Mouse (Mus musculus): ENCODE results near the gene E130116L18Rik. TPM values are rescaled to one million over a fixed set of nuclear protein-coding genes. Genes with fewer than 3 reads are reported as not detected.

E130116L18Rik gene
- not detected in 2 replicates for polyA plus RNA-seq (2014; fragmentation: Nextera tagmentation; extraction: Ambion mirVana)

DNA sequence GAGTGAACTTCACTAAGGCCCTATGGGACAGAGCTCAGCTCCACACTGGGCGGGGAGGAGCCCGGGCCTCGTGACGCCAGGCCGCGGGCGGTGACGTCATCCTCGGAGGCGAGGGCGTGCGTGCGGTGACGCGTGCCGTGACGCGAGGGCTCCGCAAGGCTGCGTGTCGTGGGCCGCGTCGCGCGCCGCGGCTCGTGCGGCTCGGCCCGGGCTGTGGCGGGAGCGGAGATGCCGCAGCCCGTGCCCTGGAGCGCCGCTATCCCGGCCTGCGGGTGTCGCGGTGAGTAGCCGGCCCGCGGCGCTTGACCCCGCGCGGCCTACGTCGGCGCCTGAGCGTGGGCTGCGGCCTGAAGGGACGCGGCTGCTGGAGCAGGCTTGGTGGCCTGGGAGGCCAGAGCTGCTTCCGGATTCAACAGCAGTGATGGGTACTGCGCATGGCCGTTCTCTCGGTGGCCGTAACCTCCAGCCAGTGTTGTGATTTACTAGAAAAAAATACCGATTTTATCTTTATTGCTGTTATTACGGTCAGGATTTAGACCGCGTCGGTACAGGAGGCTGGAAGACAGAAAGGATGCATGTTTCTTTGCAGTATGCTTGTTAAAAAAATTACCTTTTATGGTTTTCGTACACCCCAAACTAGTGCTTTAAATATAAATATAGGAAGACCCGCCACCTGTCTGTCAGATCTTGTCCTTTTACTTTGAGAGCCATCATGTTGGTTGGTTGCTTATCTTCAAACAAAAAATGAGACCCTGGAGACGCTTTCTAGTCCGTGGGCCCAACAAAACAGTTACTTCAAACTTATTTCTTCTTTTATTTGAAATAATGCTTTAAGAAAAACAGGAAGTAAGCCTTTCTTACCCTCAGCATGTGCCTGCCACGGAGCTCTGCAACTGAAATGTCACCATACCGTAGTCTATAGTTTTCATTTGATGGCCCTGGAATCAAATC is at the start of gene E130116L18Rik:
Gene E130116L18Rik, minus strand, starts transcription at position 402 of the 951 bp plus-strand sequence.
- ATAC-seq (ENCODE audit: low FRiP score): peak; percentile 98
- Histone ChIP-seq H3K4me3 (ENCODE audit: low read depth, low read length) (peak within 1 kb of the TSS; percentile 71), H3K9ac (ENCODE audit: low read length) (peak within 1 kb of the TSS; percentile 87), H3K27me3 (ENCODE audit: control insufficient read depth, insufficient read depth, low read length) (no peaks in the 10 kb centered on the region), H3K36me3 (ENCODE audit: control insufficient read depth, insufficient read depth, low read length) (no peaks in the 10 kb centered on the region), H3K9me3 (ENCODE audit: control insufficient read depth, low read length) (no peaks in the 10 kb centered on the region), H3K27ac (ENCODE audit: low read depth, low read length) (no peak within 1 kb of the TSS), H3K4me2 (peak within 1 kb of the TSS; percentile 63), H3K4me1 (ENCODE audit: control insufficient read depth, insufficient read depth, low read length) (peaks cover 6% of the 10 kb centered on the region; the same call in 1 of the 2 replicates)
- DNase-seq (ENCODE audit: low spot score, missing footprints): peak; percentile 99
- 6% methylated on average over 72 of the region's 72 CpGs for WGBS

DNA sequence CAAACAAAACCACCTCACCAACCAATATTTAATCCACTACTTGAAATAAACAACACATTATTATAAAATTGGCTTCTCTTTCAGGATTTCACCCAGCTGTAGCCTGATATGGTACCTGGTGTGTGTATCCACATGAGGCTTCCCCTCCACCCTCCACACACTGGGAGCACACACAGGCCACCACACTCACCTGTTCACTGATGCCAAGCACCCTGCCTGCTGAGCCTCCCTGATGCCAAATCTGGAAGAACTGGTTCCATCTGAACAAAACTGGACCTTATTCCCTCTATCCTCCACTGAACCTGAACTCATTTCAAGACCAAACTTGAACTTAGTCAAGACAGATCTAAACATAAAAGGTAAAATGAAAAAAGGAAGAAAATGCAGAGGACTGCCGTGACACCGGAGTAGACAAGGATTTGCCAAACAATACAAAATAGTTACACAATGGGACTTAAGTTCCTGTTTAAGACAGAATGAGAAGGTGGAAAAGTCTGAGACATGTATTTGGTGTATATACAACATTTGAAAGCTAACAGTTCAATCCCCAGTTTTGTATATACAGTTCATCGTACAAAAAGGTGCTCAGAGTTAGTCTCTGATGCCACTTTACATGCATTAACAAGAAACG is 45.4 kb upstream of the E130116L18Rik start:
- Histone ChIP-seq H3K4me2 (no peak overlapping the region), H3K27me3 (ENCODE audit: control insufficient read depth, insufficient read depth, low read length) (no peaks in the 10 kb centered on the region), H3K4me1 (ENCODE audit: control insufficient read depth, insufficient read depth, low read length) (no peaks in the 10 kb centered on the region), H3K4me3 (ENCODE audit: low read depth, low read length) (no peak overlapping the region), H3K36me3 (ENCODE audit: control insufficient read depth, insufficient read depth, low read length) (peaks cover 9% of the 10 kb centered on the region), H3K27ac (ENCODE audit: low read depth, low read length) (no peak overlapping the region), H3K9ac (ENCODE audit: low read length) (no peak overlapping the region), H3K9me3 (ENCODE audit: control insufficient read depth, low read length) (no peaks in the 10 kb centered on the region)
- DNase-seq (ENCODE audit: low spot score, missing footprints): peak; percentile 66
- WGBS: 94% methylated on average over 4 of the region's 4 CpGs
- ATAC-seq (ENCODE audit: low FRiP score): no peak

DNA sequence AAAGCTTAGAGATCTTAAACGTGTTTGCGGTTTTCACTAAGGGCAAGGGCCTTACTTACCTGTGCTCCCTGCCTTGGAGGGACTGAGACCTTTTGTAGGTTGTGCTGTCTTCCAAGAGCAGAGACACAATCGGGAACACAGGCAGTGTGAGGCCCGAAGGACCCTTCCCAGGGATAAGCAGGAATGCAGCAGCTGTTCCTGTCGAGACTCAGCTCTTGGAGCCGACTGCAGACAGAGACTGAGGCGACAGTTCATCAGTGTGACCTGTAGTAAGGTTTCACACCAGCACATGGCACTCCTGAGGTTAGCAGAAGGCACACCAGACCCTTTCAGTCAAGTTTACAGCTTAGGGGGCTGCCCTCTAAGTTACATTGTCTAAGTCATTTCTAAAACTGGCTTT is 39.3 kb upstream of the E130116L18Rik start:
- H3K36me3 ChIP-seq (ENCODE audit: control insufficient read depth, insufficient read depth, low read length): peaks cover 14% of the 10 kb centered on the region
- H3K4me1 ChIP-seq (ENCODE audit: control insufficient read depth, insufficient read depth, low read length): no peaks in the 10 kb centered on the region
- no peak overlapping the region for H3K4me2 ChIP-seq
- no peak overlapping the region for H3K27ac ChIP-seq (ENCODE audit: low read depth, low read length)
- no peaks in the 10 kb centered on the region for H3K9me3 ChIP-seq (ENCODE audit: control insufficient read depth, low read length)
- 88% methylated on average over 7 of the region's 7 CpGs for WGBS
- H3K27me3 ChIP-seq (ENCODE audit: control insufficient read depth, insufficient read depth, low read length): no peaks in the 10 kb centered on the region
- ATAC-seq (ENCODE audit: low FRiP score) (no peak), DNase-seq (ENCODE audit: low spot score, missing footprints) (peak; percentile 71)
- no peak overlapping the region for H3K4me3 ChIP-seq (ENCODE audit: low read depth, low read length)
- no peak overlapping the region for H3K9ac ChIP-seq (ENCODE audit: low read length)

DNA sequence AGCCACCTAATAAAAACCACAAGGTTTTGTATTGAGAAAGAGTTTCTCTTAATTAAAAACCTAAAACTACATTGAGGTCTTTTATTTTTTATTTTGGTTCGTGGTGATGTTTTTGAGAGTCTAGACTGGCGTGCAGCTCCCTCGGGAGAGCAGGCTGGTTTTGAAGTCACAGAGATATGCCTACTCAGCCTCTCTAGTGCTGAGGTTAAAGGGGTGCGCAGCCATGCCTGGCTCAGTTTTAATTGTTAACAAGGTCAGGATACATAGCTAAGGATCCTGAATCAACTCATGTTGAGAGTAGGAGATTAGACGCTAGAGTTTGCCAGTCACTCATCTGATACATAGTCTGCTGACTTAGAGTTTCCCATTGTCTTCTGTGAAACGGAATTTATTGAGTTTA is 38.5 kb upstream of the E130116L18Rik start:
- Histone ChIP-seq H3K9ac (ENCODE audit: low read length) (no peak overlapping the region), H3K27ac (ENCODE audit: low read depth, low read length) (no peak overlapping the region), H3K9me3 (ENCODE audit: control insufficient read depth, low read length) (no peaks in the 10 kb centered on the region), H3K4me3 (ENCODE audit: low read depth, low read length) (no peak overlapping the region), H3K27me3 (ENCODE audit: control insufficient read depth, insufficient read depth, low read length) (no peaks in the 10 kb centered on the region), H3K4me1 (ENCODE audit: control insufficient read depth, insufficient read depth, low read length) (no peaks in the 10 kb centered on the region), H3K36me3 (ENCODE audit: control insufficient read depth, insufficient read depth, low read length) (peaks cover 14% of the 10 kb centered on the region), H3K4me2 (no peak overlapping the region)
- ATAC-seq (ENCODE audit: low FRiP score) (no peak), DNase-seq (ENCODE audit: low spot score, missing footprints) (peak; percentile 66)
- WGBS: 90% methylated on average over 6 of the region's 6 CpGs

DNA sequence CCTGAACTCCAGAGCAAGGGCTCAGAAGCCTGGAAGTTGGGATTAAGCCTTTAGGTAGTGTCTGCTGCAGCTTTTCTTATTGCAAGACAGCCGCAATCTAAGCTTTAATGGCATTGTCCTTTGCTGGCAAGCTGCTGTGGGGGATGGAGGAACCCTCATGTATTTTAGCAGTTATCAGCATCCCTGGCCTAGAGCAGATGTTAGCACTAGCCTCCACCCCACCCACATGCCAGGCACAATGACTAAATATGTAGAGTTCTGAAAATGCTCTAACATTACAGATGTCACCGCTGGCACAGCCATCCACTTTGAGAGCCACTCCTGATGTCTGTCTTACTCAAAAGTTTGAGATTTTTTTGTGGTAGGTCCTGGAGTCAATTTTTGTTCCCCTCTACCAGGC is 33.7 kb upstream of the E130116L18Rik start:
- peak; percentile 21 for DNase-seq (ENCODE audit: low spot score, missing footprints)
- no peak overlapping the region for H3K4me3 ChIP-seq (ENCODE audit: low read depth, low read length)
- no peak overlapping the region for H3K27ac ChIP-seq (ENCODE audit: low read depth, low read length)
- H3K4me1 ChIP-seq (ENCODE audit: control insufficient read depth, insufficient read depth, low read length): no peaks in the 10 kb centered on the region
- ATAC-seq (ENCODE audit: low FRiP score): no peak
- WGBS: 87% methylated on average over 2 of the region's 2 CpGs
- H3K4me2 ChIP-seq: no peak overlapping the region
- peaks cover 10% of the 10 kb centered on the region for H3K36me3 ChIP-seq (ENCODE audit: control insufficient read depth, insufficient read depth, low read length)
- no peaks in the 10 kb centered on the region for H3K9me3 ChIP-seq (ENCODE audit: control insufficient read depth, low read length)
- no peak overlapping the region for H3K9ac ChIP-seq (ENCODE audit: low read length)
- no peaks in the 10 kb centered on the region for H3K27me3 ChIP-seq (ENCODE audit: control insufficient read depth, insufficient read depth, low read length)

DNA sequence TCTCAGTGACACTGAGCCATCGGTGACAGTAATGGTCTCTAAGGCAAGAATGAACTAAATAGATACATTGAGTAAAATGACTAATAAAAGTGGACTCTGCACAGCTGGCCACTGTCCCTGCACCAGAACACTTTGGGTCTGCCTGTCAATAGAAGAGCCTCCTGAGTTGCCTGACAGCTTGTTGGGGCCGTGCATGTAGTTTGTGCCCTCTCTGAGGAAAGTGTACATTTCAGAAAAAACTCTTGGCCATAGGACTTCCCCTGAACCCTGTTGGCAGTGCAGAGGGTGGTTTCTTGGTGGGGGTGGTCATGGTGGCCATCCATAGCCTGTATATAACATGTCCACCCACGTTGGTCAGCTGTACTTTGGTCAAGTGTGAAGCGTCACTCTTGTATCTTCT is 31.5 kb upstream of the E130116L18Rik start:
- no peak for ATAC-seq (ENCODE audit: low FRiP score)
- H3K4me1 ChIP-seq (ENCODE audit: control insufficient read depth, insufficient read depth, low read length): no peaks in the 10 kb centered on the region
- DNase-seq (ENCODE audit: low spot score, missing footprints): peak; percentile 53
- H3K9ac ChIP-seq (ENCODE audit: low read length): no peak overlapping the region
- H3K4me2 ChIP-seq: no peak overlapping the region
- no peak overlapping the region for H3K27ac ChIP-seq (ENCODE audit: low read depth, low read length)
- WGBS: 94% methylated on average over 4 of the region's 4 CpGs
- no peak overlapping the region for H3K4me3 ChIP-seq (ENCODE audit: low read depth, low read length)
- peaks cover 17% of the 10 kb centered on the region for H3K36me3 ChIP-seq (ENCODE audit: control insufficient read depth, insufficient read depth, low read length)
- no peaks in the 10 kb centered on the region for H3K27me3 ChIP-seq (ENCODE audit: control insufficient read depth, insufficient read depth, low read length)
- H3K9me3 ChIP-seq (ENCODE audit: control insufficient read depth, low read length): no peaks in the 10 kb centered on the region

DNA sequence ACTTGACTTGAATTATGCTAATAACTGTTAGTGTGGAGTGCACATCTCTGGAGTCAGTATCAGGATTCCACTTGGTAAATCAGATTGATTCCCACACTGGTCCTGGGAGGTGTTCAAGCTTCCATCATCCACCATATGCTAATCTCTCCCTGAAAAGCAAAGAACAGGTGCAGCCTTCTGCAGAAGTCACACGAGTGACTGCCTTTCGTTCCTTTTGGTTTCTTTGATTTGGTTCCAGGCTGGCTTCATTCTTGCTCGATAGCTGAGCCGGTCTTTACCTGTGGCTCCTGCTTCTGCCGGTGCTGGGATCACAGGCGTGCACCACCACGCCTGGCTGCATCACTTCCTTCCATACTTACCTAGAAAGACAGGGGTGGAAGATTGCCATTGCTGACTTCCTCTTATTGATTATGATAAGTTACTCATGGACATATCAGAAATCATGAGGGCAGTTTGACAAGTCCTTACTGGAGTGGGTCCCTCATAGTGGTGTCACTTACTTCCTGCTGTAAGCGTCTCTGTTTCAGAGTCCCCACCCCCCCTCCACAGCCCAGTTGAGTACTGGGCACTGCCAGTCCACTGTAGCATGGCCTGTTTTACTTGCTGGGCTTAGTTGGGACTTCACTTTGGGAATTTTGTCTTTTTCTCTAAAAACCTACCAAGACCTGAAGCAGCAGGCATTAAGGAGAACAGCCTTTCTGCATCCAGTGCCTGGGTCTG is 30.0 kb upstream of the E130116L18Rik start:
- no peaks in the 10 kb centered on the region for H3K9me3 ChIP-seq (ENCODE audit: control insufficient read depth, low read length)
- H3K4me2 ChIP-seq: no peak overlapping the region
- H3K4me3 ChIP-seq (ENCODE audit: low read depth, low read length): no peak overlapping the region
- H3K27me3 ChIP-seq (ENCODE audit: control insufficient read depth, insufficient read depth, low read length): no peaks in the 10 kb centered on the region
- WGBS: 92% methylated on average over 8 of the region's 8 CpGs
- no peaks in the 10 kb centered on the region for H3K4me1 ChIP-seq (ENCODE audit: control insufficient read depth, insufficient read depth, low read length)
- H3K36me3 ChIP-seq (ENCODE audit: control insufficient read depth, insufficient read depth, low read length): peaks cover 12% of the 10 kb centered on the region
- H3K9ac ChIP-seq (ENCODE audit: low read length): no peak overlapping the region
- DNase-seq (ENCODE audit: low spot score, missing footprints) (peak; percentile 57), ATAC-seq (ENCODE audit: low FRiP score) (no peak)
- H3K27ac ChIP-seq (ENCODE audit: low read depth, low read length): no peak overlapping the region

DNA sequence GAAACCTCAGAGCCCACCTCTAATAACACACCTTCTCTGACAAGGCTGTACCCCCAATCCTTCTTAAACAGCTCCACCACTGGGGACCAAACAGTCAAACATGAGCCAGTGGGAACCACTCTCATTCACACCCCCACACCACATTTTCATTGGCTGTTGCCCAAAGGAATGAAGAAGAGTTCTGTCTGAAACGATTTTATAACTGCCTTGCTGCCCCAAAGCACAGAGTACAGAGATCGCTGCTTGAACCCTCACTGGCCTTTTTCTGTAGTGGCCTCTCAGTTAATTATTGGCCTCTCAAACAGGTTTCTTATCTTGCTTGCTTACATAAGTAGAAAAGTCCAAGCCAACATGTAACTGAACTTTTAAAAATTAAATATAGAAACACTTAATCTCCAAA is 29.5 kb upstream of the E130116L18Rik start:
- Histone ChIP-seq H3K4me1 (ENCODE audit: control insufficient read depth, insufficient read depth, low read length) (no peaks in the 10 kb centered on the region), H3K36me3 (ENCODE audit: control insufficient read depth, insufficient read depth, low read length) (peaks cover 12% of the 10 kb centered on the region), H3K9ac (ENCODE audit: low read length) (no peak overlapping the region), H3K27ac (ENCODE audit: low read depth, low read length) (no peak overlapping the region), H3K9me3 (ENCODE audit: control insufficient read depth, low read length) (no peaks in the 10 kb centered on the region), H3K4me3 (ENCODE audit: low read depth, low read length) (no peak overlapping the region), H3K27me3 (ENCODE audit: control insufficient read depth, insufficient read depth, low read length) (no peaks in the 10 kb centered on the region), H3K4me2 (no peak overlapping the region)
- no peak for ATAC-seq (ENCODE audit: low FRiP score)
- 91% methylated on average over 2 of the region's 2 CpGs for WGBS
- peak; percentile 62 for DNase-seq (ENCODE audit: low spot score, missing footprints)

All from midbrain, embryonic 11.5 days (tissue).